Mouse (Mus musculus): ENCODE results near the gene Ogdh. TPM values are rescaled to one million over a fixed set of nuclear protein-coding genes. Genes with fewer than 3 reads are reported as not detected.
A peak's percentile ranks its signal among the peaks of the same experiment; 100 is the strongest.

Ogdh gene
- polyA plus RNA-seq, 1 experiment = 123 TPM

DNA sequence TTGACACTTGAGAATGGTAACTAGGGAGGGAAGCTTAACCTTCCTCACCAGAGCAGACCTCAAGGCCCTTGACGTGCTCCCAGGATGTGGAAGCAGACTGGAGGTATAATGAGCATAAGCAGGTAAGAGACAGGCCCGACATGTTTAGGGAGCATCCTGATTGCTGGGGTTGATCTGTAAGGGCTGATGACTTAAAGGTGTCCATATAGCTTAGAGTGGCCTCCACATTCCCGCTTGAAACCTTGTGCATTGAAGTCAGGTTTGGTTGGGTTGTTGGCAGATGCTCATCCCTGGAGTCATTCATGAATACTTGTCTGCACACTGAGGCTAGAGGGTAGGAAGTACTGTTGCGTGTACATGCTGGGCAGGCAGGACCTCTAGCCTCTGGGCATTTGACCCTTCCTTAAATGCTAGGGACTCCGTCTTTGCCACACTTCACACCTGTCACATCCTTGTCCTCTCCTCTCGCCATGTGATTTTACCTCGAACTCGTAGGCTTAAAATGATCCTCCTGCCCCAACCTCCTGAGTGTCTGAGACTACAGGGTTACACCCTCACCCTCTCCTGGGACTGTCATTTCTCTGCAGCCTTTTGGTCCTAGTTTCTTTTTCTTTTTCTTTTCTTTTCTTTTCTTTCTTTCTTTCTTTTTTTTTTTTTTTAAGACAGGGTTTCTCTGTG is 99.1 kb downstream of the Ogdh start:
- no peak overlapping the region for H3K27ac ChIP-seq (ENCODE audit: insufficient read depth, low read depth, low read length)
- WGBS = 69% methylated on average over 8 of the region's 8 CpGs
- H3K4me1 ChIP-seq (ENCODE audit: control insufficient read depth, insufficient read depth, low read length) = peaks cover 37% of the 10 kb centered on the region

DNA sequence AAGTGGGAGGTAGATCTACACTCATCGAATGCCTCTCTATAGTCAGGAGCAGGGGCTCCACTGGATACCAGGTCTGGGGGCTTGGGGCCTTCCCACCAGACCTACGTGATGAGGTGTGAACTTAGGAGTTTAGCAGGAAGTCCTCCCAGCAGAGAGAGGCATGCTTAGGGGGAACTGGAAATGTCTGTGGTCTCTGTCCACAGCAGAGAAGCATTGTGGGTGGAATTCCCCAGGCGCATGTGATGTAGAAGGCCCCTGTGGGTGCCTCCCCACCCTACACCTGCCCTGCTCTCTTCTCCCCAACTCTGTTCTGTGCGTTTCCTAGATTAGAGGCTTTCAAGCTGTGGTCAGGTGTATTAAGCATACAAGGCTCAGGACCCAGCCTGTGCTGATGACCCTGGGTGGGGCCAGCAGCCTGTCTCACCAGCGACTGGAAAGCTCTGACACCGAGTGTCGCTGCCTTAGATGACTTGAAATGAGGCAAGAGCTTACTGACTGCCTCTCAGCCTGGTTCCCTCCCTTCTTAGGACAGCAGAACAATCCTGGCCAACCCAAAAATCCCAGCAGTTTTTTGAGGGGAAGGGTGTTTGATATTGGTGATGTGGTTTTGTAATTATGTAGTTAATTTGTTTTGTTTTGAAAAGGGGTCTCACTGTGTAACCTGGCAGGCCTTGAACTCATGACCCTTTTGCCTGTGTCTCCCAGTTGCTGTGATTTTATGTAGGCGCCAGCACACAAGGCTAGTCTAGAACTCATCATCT is 100.3 kb downstream of the Ogdh start:
- TF ChIP-seq CTCF (IDR thresholded peaks at IDR 0.05; ENCODE audit: insufficient read depth, low read depth, low read length) (no peak), POLR2A (IDR thresholded peaks at IDR 0.05; ENCODE audit: insufficient read depth, low read depth, low read length) (0 out of 2 replicates have a peak, but pooled peaks have one; percentile 27)
- no peak overlapping the region for H3K4me3 ChIP-seq (ENCODE audit: insufficient read depth, low read depth, low read length)
- 85% methylated on average over 8 of the region's 8 CpGs for whole genome bisulfite sequencing
- H3K27ac ChIP-seq (ENCODE audit: insufficient read depth, low read depth, low read length) = no peak overlapping the region
- H3K4me1 ChIP-seq (ENCODE audit: control insufficient read depth, insufficient read depth, low read length) = peaks cover 39% of the 10 kb centered on the region

More for the DNA sequence above, 99.1 kb downstream of the Ogdh start:
- TF ChIP-seq CTCF (IDR thresholded peaks at IDR 0.05; ENCODE audit: insufficient read depth, low read depth, low read length) = no peak
- TF ChIP-seq POLR2A (IDR thresholded peaks at IDR 0.05; ENCODE audit: insufficient read depth, low read depth, low read length) = no peak
- peak overlapping the region; percentile 36 for H3K4me3 ChIP-seq (ENCODE audit: insufficient read depth, low read depth, low read length)

DNA sequence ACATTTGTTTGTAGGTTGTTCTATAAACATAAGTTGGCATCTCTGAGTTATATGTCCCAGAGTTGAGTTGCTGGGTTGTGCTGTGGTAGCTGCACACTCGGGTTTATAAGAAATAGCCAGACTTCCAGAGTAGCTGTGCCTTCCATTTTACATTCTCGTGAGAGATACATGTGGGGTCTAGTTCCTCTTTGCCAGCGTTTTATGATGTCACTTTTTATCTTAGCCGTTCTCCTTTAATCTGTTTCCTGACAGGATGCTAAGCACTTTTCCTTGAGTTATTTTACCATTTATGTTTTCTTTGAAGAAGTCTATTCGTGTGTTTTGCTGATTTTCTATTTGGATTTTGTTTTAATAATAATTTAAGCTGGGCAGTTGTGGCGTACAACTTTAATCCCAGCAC is 101.4 kb downstream of the Ogdh start:
- no peak overlapping the region for H3K4me3 ChIP-seq (ENCODE audit: insufficient read depth, low read depth, low read length)
- no peak overlapping the region for H3K27ac ChIP-seq (ENCODE audit: insufficient read depth, low read depth, low read length)
- WGBS = 88% methylated on average over 6 of the region's 6 CpGs
- TF ChIP-seq CTCF (IDR thresholded peaks at IDR 0.05; ENCODE audit: insufficient read depth, low read depth, low read length) (no peak), POLR2A (IDR thresholded peaks at IDR 0.05; ENCODE audit: insufficient read depth, low read depth, low read length) (no peak)
- H3K4me1 ChIP-seq (ENCODE audit: control insufficient read depth, insufficient read depth, low read length) = peaks cover 45% of the 10 kb centered on the region

DNA sequence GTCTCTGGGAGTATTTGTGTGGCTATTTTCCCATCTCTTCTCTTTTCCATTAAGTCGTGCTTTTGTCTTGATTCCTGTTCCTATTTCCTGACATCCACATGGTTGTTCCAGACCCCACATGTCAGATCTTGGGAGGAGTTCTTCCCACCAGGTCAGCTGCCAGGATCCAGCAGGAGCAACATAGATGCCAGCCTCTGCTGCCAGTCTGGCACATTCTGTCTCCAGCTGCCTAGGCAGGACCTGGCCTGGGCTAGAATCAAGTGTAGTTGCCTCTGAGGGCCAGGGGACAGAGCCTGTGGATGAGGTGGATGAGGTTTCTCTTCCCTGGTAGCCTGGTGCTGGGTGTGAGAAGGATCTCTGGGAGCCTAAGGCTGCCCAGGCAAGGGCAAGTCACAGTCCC is 102.4 kb downstream of the Ogdh start:
- no peak for TF ChIP-seq POLR2A (IDR thresholded peaks at IDR 0.05; ENCODE audit: insufficient read depth, low read depth, low read length)
- no peak for TF ChIP-seq CTCF (IDR thresholded peaks at IDR 0.05; ENCODE audit: insufficient read depth, low read depth, low read length)
- Histone ChIP-seq H3K4me3 (ENCODE audit: insufficient read depth, low read depth, low read length) (no peak overlapping the region), H3K27ac (ENCODE audit: insufficient read depth, low read depth, low read length) (no peak overlapping the region; the same call in 1 of the 2 replicates), H3K4me1 (ENCODE audit: control insufficient read depth, insufficient read depth, low read length) (peaks cover 41% of the 10 kb centered on the region)
- 28% methylated on average over 1 of the region's 1 CpGs for WGBS

DNA sequence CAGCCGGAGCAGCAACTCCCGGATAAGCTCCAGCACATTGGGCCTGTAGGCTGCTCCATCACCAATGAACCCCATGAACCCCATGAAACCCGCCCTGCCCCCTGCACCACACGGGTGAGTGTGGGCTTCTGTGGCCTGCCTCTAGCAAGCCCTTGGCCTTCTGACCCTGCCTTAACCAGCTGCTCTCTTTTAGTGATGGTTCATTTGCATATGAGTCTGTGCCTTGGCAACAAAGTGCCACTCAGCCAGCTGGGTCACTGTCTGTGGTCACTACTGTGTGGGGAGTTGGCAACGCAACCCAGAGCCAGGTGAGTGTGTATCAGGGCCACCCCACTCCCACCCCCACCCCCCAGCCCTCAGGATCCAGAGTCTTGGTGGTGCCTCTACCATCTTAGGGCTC is 104.1 kb downstream of the Ogdh start:
- peaks cover 37% of the 10 kb centered on the region for H3K4me1 ChIP-seq (ENCODE audit: control insufficient read depth, insufficient read depth, low read length)
- no peak overlapping the region for H3K27ac ChIP-seq (ENCODE audit: insufficient read depth, low read depth, low read length)
- H3K4me3 ChIP-seq (ENCODE audit: insufficient read depth, low read depth, low read length) = no peak overlapping the region
- TF ChIP-seq POLR2A (IDR thresholded peaks at IDR 0.05; ENCODE audit: insufficient read depth, low read depth, low read length) (no peak), CTCF (IDR thresholded peaks at IDR 0.05; ENCODE audit: insufficient read depth, low read depth, low read length) (no peak)
- WGBS = 75% methylated on average over 5 of the region's 5 CpGs

DNA sequence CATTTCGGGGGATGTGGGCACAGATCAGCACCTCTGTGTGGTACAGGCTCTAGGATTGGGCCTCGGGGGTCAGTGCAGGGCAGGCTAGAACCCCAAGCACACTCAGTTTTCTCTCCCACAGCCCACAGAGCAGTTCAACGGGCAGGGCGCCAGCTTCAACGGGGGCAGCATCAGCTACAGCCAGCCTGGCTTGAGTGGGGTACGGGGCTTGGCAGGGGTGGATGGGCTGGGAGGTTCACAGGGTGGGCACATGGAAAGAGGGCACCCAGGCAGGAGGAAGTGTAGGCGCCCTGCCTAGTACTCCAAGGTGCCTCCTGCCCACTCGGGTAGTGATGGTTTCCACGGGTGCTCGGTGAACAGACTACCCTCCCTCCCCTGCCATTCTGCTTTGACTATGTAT is 106.7 kb downstream of the Ogdh start:
- no peak for TF ChIP-seq CTCF (IDR thresholded peaks at IDR 0.05; ENCODE audit: insufficient read depth, low read depth, low read length)
- no peak for TF ChIP-seq POLR2A (IDR thresholded peaks at IDR 0.05; ENCODE audit: insufficient read depth, low read depth, low read length)
- no peak overlapping the region for H3K27ac ChIP-seq (ENCODE audit: insufficient read depth, low read depth, low read length)

DNA sequence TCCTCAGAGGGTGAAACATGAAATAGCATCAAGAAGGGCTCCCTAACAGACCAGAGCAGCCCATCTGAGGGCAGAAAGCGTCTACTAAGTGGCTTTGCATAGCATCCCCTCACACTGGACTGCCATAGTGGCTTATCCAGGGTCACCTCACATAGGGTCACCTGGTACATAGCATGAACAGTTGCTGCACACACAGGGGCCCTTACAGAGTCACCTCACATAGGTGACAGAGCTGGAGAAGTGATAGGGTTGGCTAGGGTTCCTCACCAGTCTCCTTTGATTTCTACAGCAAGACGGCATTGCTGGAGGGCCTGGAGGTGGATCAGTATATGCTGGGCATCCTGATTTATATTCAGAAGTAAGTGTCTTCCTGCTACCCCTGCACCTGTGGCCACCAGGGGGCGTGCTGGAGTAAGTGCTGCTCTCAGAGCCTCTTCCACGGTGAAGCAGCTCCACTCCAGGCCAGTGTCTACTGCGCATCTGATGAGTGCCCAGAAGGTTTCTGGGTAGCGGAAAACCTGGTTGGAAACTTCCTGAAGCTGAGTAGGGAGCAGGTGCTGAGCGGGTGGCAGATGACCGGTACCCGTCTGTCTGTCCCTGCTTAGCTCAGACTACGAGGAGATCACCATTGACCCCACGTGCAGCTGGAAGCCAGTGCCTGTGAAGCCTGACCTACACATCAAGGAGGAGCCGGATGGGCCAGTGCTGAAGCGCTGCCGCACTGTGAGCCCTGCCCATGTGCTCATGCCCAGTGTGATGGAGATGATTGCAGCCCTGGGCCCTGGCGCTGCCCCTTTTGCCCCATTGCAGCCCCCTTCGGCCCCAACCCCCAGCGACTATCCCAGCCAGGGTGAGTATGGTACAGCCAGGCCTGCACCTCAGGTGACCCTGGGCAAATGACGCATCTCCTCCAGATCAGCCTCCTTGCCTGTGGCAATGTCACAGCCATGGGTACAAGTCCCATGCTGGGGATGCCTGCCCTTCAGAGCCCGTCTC is 111.4 kb downstream of the Ogdh start:
- no peak overlapping the region for H3K4me3 ChIP-seq (ENCODE audit: insufficient read depth, low read depth, low read length)
- WGBS = 84% methylated on average over 19 of the region's 19 CpGs
- no peak overlapping the region for H3K27ac ChIP-seq (ENCODE audit: insufficient read depth, low read depth, low read length)
- peaks cover 44% of the 10 kb centered on the region for H3K4me1 ChIP-seq (ENCODE audit: control insufficient read depth, insufficient read depth, low read length)
- no peak for TF ChIP-seq POLR2A (IDR thresholded peaks at IDR 0.05; ENCODE audit: insufficient read depth, low read depth, low read length)
- peak; percentile 41; the same call in 1 of the 2 replicates for TF ChIP-seq CTCF (IDR thresholded peaks at IDR 0.05; ENCODE audit: insufficient read depth, low read depth, low read length)

More for the DNA sequence above, 106.7 kb downstream of the Ogdh start:
- peaks cover 28% of the 10 kb centered on the region for H3K4me1 ChIP-seq (ENCODE audit: control insufficient read depth, insufficient read depth, low read length)
- 72% methylated on average over 10 of the region's 10 CpGs for WGBS
- no peak overlapping the region for H3K4me3 ChIP-seq (ENCODE audit: insufficient read depth, low read depth, low read length)

DNA sequence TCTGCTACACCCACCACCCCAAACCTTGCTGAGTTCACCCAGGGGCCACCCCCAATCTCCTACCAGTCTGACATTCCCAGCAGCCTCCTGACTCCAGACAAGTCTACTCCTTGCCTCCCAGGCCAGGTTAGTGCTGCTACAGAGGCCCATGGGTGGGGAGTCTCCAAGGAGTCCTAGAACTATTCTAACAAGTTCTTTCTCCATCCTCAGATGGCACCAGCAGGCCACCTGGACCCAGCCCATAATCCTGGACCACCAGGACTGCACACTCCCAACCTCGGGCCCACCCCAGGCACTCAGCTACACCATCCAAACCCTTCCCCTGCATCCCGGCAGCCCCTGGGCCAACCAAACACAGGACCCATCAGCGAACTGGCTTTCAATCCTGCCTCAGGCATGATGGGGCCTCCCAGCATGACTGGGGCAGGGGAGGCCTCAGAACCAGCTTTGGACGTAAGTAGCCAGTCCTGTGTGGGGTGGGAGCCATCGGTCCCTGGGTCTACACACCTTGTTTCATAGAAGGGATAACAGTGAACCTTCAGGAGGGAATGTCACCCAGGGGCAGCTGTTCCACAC is 112.5 kb downstream of the Ogdh start:
- Histone ChIP-seq H3K4me1 (ENCODE audit: control insufficient read depth, insufficient read depth, low read length) (peaks cover 44% of the 10 kb centered on the region), H3K27ac (ENCODE audit: insufficient read depth, low read depth, low read length) (peak overlapping the region; percentile 82)
- TF ChIP-seq CTCF (IDR thresholded peaks at IDR 0.05; ENCODE audit: insufficient read depth, low read depth, low read length) (no peak), POLR2A (IDR thresholded peaks at IDR 0.05; ENCODE audit: insufficient read depth, low read depth, low read length) (no peak)

More for the DNA sequence above, 112.5 kb downstream of the Ogdh start:
- WGBS = 94% methylated on average over 5 of the region's 5 CpGs
- no peak overlapping the region for H3K4me3 ChIP-seq (ENCODE audit: insufficient read depth, low read depth, low read length)
